Mouse (Mus musculus) neural tube, embryonic 13.5 days (tissue): ENCODE measurements at regions not wholly inside any gene's neighbourhood (a gene's known extent, or its start where the extent isn't known, plus 50 kb on each side); places are given as distances from the start of the nearest gene placed in this dataset. TPM values are rescaled to one million over a fixed set of nuclear protein-coding genes. Genes with fewer than 3 reads are reported as not detected.
A peak's percentile ranks its signal among the peaks of the same experiment; 100 is the strongest.
"Not testable (repeated sequence)": the region's sequence is repeated elsewhere in the genome, so short reads cannot be mapped to it uniquely, and the experiment has no call there.

Source experiments
- ATAC-seq: fragments of 200-750 bp; cut with Nextera tagmentation; 2 replicates; pipeline ENCODE4 v1.8.0; 2017; ENCODE audit warnings: low read depth, mild to moderate bottlenecking, moderate TSS enrichment, moderate library complexity
- H3K27ac ChIP-seq: fragments of 300-500 bp; sonication (generic); replicated peaks from 2 replicates; pipeline ENCODE4 v1.5.1; 2015; ENCODE audit warnings: moderate library complexity, mild to moderate bottlenecking, inconsistent platforms
- H3K27me3 ChIP-seq: fragments of 300-500 bp; sonication (generic); 2 replicates; pipeline ENCODE4 v1.6.1; 2015; ENCODE audit warnings: mild to moderate bottlenecking, inconsistent platforms
- H3K36me3 ChIP-seq: fragments of 300-500 bp; sonication (generic); 2 replicates; pipeline ENCODE4 v1.6.1; 2015; ENCODE audit warnings: mild to moderate bottlenecking, inconsistent platforms
- H3K4me1 ChIP-seq: fragments of 300-500 bp; sonication (generic); replicated peaks from 2 replicates; pipeline ENCODE4 v1.6.1; 2015; ENCODE audit warnings: inconsistent platforms
- H3K4me2 ChIP-seq: fragments of 300-500 bp; sonication (generic); 2 replicates; pipeline ENCODE4 v1.6.1; 2015; ENCODE audit warnings: inconsistent platforms, mild to moderate bottlenecking, moderate library complexity
- H3K4me3 ChIP-seq: fragments of 300-500 bp; sonication (generic); 2 replicates; pipeline ENCODE4 v1.5.1; 2015; ENCODE audit warnings: mild to moderate bottlenecking, inconsistent platforms
- H3K9ac ChIP-seq: fragments of 300-500 bp; sonication (generic); 2 replicates; pipeline ENCODE4 v1.6.1; 2015; ENCODE audit warnings: moderate library complexity, mild to moderate bottlenecking, inconsistent platforms
- H3K9me3 ChIP-seq: fragments of 300-500 bp; sonication (generic); 2 replicates; pipeline ENCODE4 v1.6.1; 2016; ENCODE audit warnings: inconsistent platforms
- WGBS: fragments of 180-500 bp; shearing (Covaris S2); methylation state at CpG from one replicate; pipeline ENCODE4 v1.1.7; 2015; 5-methylcytosine and 5-hydroxymethylcytosine counted together
- microRNA-seq: library from miRNA; unstranded; fragments of <30 nt; microRNA quantifications from one replicate; pipeline ENCODE4, GENCODE M21; 2016

DNA sequence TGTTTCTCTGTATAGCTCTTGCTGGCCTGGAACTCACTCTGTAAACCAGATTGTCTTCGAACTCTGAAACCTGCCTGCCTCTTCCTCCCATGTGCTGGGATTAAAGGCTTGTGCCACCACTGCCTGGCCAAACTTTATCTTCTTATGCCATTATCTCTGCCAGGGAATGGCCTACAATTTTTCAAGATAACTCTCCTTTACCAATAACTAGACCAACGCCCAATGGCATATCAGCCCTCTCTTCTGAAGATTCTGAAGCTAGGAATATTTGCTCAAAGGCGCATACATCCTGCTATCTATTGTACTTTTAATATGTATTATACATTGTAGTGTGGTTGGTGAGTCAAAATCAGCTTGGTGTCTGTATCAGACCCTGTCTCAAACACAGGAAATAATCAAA lies 235.4 kb upstream of the Cts3 start:
- not testable (repeated sequence) for H3K27me3 ChIP-seq, H3K4me3 ChIP-seq, H3K9ac ChIP-seq, H3K4me1 ChIP-seq, H3K27ac ChIP-seq, ATAC-seq, H3K36me3 ChIP-seq
- Histone ChIP-seq H3K9me3 (peaks cover 13% of the 10 kb centered on the region; the same call in 1 of the 2 replicates), H3K4me2 (0 out of 2 replicates have a peak overlapping the region, but pooled peaks have one; percentile 61)
- WGBS = 92% methylated on average over 3 of the region's 3 CpGs

- ATAC-seq = peak; percentile 75; the same call in 1 of the 2 replicates
- WGBS = 3% methylated on average over 19 of the region's 19 CpGs
These were observed 234.4 kb upstream of the Cts3 start for GRCm38 (mm10) chr13:61804168-61804874.

DNA sequence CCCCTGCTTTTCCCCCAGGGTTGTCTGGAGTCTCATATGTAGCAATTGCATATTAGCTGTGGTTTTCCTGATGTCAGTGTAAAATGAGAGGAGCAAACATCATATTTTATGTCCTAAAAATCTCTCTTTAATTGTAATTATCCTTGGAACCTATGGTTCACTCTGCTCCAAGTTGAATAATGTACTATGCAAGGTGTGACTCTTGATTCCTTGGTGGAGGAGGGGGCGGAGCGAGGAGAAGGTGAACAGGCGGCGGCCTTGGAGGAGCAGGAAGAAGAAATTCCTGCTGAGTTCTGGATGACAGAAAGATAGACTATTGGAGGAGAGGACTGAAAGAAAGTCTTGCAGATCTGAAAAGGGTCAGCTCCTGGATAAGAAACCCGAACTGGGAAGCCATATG lies 233.8 kb upstream of the Cts3 start:
- not testable (repeated sequence) for H3K27ac ChIP-seq, ATAC-seq, H3K4me1 ChIP-seq, H3K27me3 ChIP-seq, H3K36me3 ChIP-seq, H3K9me3 ChIP-seq
- Histone ChIP-seq H3K4me2 (peak overlapping the region; percentile 61), H3K9ac (peak overlapping the region; percentile 82), H3K4me3 (peak overlapping the region; percentile 65)
- 30% methylated on average over 5 of the region's 5 CpGs for WGBS

More at GRCm38 (mm10) chr13:61804168-61804874, 234.4 kb upstream of the Cts3 start:
- Histone ChIP-seq H3K4me3 (peak overlapping the region; percentile 65), H3K4me2 (peak overlapping the region; percentile 61), H3K9ac (peak overlapping the region; percentile 82), H3K27ac (peak overlapping the region; percentile 54; the same call in 1 of the 2 replicates)
- H3K36me3 ChIP-seq, H3K9me3 ChIP-seq, H3K4me1 ChIP-seq, H3K27me3 ChIP-seq: not testable (repeated sequence)

DNA sequence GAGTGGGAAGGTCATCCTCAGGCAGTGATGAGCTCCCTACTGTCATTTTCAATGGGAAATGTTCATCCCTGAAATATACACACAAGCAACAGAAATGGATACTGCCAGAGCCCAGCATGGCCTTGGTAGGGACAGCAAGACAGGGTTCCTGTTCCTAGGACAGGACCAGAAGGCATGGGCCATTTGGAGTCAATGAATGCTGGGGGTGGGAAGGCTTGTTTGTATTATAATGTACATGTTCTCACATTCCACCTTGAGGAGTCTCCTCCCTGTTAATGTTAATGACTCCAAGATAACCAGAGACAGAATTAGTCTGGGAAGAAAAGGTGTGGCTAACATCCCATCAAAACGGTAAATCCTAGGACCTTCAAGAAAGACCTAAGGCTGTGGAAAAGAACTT lies 193.5 kb upstream of the Cts3 start:
- H3K4me2 ChIP-seq, H3K27me3 ChIP-seq, H3K4me1 ChIP-seq, H3K36me3 ChIP-seq, ATAC-seq, H3K9me3 ChIP-seq, H3K9ac ChIP-seq, H3K4me3 ChIP-seq, H3K27ac ChIP-seq: not testable (repeated sequence)
- WGBS = 81% methylated on average over 1 of the region's 1 CpGs

Small RNA genes in the stretch of these regions (microRNA-seq; reads per million reads assigned to microRNA genes)
- gene Gm23739 = not detected
